Mouse (Mus musculus) erythroblast, adult 5-6 weeks (primary cell): ENCODE data around the gene Hist1h2bf. TPM values are rescaled to one million over a fixed set of nuclear protein-coding genes. Genes with fewer than 3 reads are reported as not detected.

Experiments used
- ATAC-seq: replicated peaks from 2 replicates; pipeline ENCODE4 v1.8.0; 2016; ENCODE audit warnings: moderate number of reproducible peaks, mild to moderate bottlenecking, moderate TSS enrichment, inconsistent platforms; ENCODE audit not compliant: poor library complexity, low FRiP score, severe bottlenecking
- total RNA-seq, 2 experiments: library from RNA; stranded (forward) in 1 of 2; stranded (reverse) in 1 of 2; fragments of 150-400 nt in 1 of 2; fragments of 200-764, 138-1000 nt in 1 of 2; gene quantifications; 2 replicates each; pipeline versions ENCODE4 v1.2.3 to v1.2.4; 2015 to 2017; ENCODE audit warnings: low replicate concordance in 2 of 2

Gene Hist1h2bf
- total RNA-seq, 2 experiments from 2014 or later = 222 to 407 TPM

DNA sequence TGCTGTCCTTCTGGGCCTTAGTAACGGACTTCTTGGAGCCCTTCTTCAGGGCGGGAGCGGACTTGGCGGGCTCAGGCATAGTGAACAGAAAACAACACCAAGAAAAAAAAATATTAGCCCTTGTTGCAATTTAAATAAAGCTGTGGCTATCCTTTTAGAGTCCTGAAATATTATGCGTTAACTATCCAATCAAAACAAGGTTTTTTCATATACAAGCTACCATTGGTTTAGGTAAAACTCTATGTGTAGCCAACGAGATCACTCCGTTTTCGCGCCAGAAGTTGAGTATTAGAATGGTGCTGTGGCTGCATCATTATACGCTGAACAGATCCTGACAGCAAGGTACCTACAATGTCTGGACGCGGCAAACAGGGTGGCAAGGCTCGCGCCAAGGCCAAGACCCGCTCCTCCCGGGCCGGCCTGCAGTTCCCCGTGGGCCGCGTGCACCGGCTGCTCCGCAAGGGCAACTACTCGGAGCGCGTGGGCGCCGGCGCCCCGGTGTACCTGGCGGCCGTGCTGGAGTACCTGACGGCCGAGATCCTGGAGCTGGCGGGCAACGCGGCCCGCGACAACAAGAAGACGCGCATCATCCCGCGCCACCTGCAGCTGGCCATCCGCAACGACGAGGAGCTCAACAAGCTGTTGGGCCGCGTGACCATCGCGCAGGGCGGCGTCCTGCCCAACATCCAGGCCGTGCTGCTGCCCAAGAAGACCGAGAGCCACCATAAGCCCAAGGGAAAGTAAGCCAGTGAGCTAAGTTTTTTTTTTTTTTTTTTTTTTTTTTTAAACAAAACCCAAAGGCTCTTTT, 40.2 kb downstream of the Hist1h2bf start, which contains the start of gene Hist1h2af:
Gene Hist1h2af, plus strand, starts transcription at position 347 of the 808 bp plus-strand sequence.
- peak; percentile 49 for ATAC-seq

DNA sequence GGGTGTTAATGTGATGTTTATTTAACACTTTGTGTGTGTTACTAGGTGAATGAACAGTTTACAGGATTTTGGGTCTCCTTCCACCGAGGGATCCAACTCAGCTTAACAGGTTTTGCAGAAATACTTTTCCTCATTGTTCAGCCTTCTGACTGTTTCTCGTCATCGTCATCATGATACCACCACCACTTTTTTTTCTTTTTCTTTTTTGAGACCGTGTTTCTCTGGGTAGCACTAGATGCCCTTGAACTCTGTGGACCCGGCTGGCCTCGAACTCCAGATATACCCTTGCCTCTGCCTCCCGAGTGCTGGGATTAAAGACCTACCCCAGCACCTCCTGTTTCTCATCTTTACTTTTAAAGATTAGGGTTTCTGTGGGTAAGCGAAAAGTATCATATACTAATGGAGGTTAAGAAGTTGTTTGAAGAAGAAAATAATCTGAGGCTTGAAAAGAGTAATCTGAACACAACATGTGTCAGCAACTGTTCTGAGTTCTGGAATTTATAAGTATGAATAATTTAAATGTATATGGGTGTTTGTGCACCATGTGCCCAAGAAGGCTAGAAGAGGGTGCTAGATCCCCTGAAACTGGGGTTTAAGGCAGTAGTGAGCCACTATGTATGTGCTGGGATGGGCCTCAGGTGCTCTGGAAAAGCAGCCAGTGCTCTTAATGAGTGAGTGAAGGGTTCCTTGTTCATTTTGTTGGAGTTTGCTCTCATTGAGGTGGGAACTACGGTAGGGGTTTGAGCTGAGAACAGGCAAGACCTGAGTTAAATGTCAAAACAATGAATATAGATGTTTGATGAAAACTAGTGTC, 41.5 kb downstream of the Hist1h2bf start:
- no peak for ATAC-seq

GRCm38 (mm10) chr13:23530901-23531875, 42.8 kb downstream of the Hist1h2bf start, which contains the start of gene Hist1h4h:
Gene Hist1h4h (plus strand): TSS chr13:23531050.
- peak; percentile 58 for ATAC-seq

DNA sequence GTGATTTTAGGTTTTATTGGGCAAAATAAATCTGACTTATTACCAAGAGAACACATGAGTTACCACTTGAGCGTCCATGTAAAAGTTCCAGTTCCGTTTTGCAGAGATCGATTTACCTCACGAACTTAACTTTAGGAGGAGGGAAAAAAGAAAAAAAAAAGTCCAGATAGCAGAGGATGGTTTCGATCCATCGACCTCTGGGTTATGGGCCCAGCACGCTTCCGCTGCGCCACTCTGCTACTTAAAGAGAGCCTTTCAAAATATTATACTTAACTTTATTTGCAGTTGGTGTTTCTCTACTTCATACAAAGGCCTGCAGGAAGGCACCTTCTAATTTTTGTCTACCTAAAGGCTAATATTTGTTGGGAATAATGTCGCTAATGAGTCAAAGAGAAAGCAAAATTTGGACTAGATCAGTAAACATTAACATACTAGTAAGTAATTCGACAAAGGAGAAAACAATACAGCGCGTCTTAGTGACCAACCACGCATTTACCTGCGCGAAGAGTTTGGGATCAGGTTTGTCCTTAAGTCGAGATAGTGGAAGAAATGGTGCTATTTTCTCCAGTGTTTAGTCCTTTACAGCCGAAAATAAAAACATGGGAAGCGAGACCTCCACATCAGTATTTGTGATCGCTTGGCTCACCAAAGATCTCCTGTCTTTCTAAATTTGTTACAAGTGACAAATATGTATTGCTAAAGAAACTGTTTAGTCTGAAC, 43.7 kb downstream of the Hist1h2bf start:
- no peak for ATAC-seq

- no peak for ATAC-seq
Measured at GRCm38 (mm10) chr13:23529480-23530165, 44.4 kb downstream of the Hist1h2bf start.

DNA sequence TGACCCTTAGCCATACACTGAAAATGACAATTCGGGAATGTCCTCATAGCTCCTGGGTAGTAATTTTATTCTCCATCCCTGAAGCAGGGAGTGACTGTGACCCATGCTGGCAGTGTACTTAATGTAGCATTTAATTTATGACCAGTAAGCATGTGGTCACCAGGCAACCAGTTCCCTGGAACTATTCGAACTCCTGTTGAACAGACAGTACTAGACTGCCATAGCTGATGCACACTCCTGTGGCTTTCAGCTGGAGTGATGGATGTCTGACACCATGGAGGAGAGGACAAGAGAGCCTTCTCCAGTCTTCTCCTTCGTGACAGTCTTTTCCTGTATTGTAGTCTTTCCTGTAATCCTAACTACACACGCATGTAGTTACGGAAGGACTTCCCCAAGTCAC, 45.0 kb downstream of the Hist1h2bf start:
- no peak for ATAC-seq

- ATAC-seq = peak; percentile 54
Measured at GRCm38 (mm10) chr13:23526312-23526711, 47.7 kb downstream of the Hist1h2bf start.

DNA sequence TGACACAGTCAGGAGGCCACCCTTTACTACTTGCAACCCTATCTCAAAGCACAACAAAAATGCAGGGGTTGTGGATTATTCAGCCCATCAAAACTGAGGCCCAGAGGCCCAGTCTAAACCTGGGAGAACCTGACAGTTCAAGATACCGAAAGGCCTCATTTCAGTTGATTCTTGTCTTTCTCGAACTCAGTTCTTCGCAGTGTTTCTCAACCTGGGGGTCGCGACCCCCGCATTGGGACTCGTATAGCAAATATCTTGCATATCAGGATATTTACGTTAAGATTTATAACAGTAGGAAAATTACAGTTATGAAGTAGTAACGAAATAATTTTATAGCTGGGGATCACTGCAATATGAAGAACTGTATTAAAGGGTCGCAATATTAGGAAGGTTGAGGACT, 48.1 kb downstream of the Hist1h2bf start:
- no peak for ATAC-seq

DNA sequence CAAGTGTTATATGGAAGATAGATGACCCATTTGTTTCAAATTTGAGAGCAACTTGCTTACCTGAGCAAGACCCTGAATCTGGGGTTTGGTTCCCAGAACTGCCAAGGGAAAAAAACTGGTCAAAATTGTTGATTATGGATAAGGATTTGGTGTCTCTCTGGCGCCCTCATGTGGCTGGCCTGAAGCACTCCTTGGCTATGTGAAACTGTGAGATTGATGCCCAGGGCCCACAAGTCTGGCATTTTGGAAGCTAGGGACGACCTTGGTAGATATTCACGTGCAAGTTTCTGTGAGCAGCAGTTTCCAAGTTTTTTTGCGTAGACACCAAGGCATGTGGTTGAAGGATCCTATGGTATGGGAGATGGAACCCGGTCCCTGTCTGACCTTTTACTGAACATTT, 49.3 kb downstream of the Hist1h2bf start:
- peak; percentile 73 for ATAC-seq

GRCm38 (mm10) chr13:23523976-23524375, 50.0 kb downstream of the Hist1h2bf start:
- ATAC-seq = no peak

Other genes with a start within 250 kb of the Hist1h2bf start
Only the 30 nearest of the 35 such genes appear.
- 1.7 and 1.9 TPM in 2 replicates for gene Abt1, start 150.3 kb downstream of the Hist1h2bf start, total RNA-seq (2015; ENCODE audit: low replicate concordance)
- gene Abt1, start 150.3 kb downstream of the Hist1h2bf start, total RNA-seq (2017; ENCODE audit: low replicate concordance) = 1.4 and 1.7 TPM in 2 replicates
- gene Btn1a1, start 108.3 kb downstream of the Hist1h2bf start, total RNA-seq (2015; ENCODE audit: low replicate concordance) = 4.2 and 4.4 TPM in 2 replicates
- 6.5 and 15.5 TPM in 2 replicates for gene Btn1a1, start 108.3 kb downstream of the Hist1h2bf start, total RNA-seq (2017; ENCODE audit: low replicate concordance)
- gene Btn2a2, start 85.3 kb downstream of the Hist1h2bf start, total RNA-seq (2015; ENCODE audit: low replicate concordance) = not detected in 2 replicates
- not detected in 2 replicates for gene Btn2a2, start 85.3 kb downstream of the Hist1h2bf start, total RNA-seq (2017; ENCODE audit: low replicate concordance)
- gene Hist1h4h, start 43.1 kb downstream of the Hist1h2bf start, total RNA-seq (2015; ENCODE audit: low replicate concordance) = 19.8 and 50.6 TPM in 2 replicates
- gene Hist1h4h, start 43.1 kb downstream of the Hist1h2bf start, total RNA-seq (2017; ENCODE audit: low replicate concordance) = 443 and 524 TPM in 2 replicates
- 20.7 and 32.7 TPM in 2 replicates for gene Hist1h2af, start 40.3 kb downstream of the Hist1h2bf start, total RNA-seq (2015; ENCODE audit: low replicate concordance)
- gene Hist1h2af, start 40.3 kb downstream of the Hist1h2bf start, total RNA-seq (2017; ENCODE audit: low replicate concordance) = 925 and 1,298 TPM in 2 replicates
- 74.4 and 97.2 TPM in 2 replicates for gene Hist1h3g, start 38.8 kb downstream of the Hist1h2bf start, total RNA-seq (2015; ENCODE audit: low replicate concordance)
- 54.5 and 131 TPM in 2 replicates for gene Hist1h3g, start 38.8 kb downstream of the Hist1h2bf start, total RNA-seq (2017; ENCODE audit: low replicate concordance)
- gene Hist1h2bh, start 30.8 kb downstream of the Hist1h2bf start, total RNA-seq (2015; ENCODE audit: low replicate concordance) = 13.4 and 18.2 TPM in 2 replicates
- gene Hist1h2bh, start 30.8 kb downstream of the Hist1h2bf start, total RNA-seq (2017; ENCODE audit: low replicate concordance) = 63.0 and 67.3 TPM in 2 replicates
- 12.7 and 21.7 TPM in 2 replicates for gene Hist1h3f, start 30.1 kb downstream of the Hist1h2bf start, total RNA-seq (2015; ENCODE audit: low replicate concordance)
- gene Hist1h3f, start 30.1 kb downstream of the Hist1h2bf start, total RNA-seq (2017; ENCODE audit: low replicate concordance) = 51.2 and 57.7 TPM in 2 replicates
- gene Hist1h4f, start 22.5 kb downstream of the Hist1h2bf start, total RNA-seq (2015; ENCODE audit: low replicate concordance) = 55.5 and 68.5 TPM in 2 replicates
- gene Hist1h4f, start 22.5 kb downstream of the Hist1h2bf start, total RNA-seq (2017; ENCODE audit: low replicate concordance) = 1,011 and 1,279 TPM in 2 replicates
- 14.6 and 16.7 TPM in 2 replicates for gene Hist1h1d, start 20.9 kb downstream of the Hist1h2bf start, total RNA-seq (2015; ENCODE audit: low replicate concordance)
- 170 and 238 TPM in 2 replicates for gene Hist1h1d, start 20.9 kb downstream of the Hist1h2bf start, total RNA-seq (2017; ENCODE audit: low replicate concordance)
- gene Hist1h3e, start 11.8 kb downstream of the Hist1h2bf start, total RNA-seq (2015; ENCODE audit: low replicate concordance) = 37.3 and 49.5 TPM in 2 replicates
- 84.7 and 92.0 TPM in 2 replicates for gene Hist1h3e, start 11.8 kb downstream of the Hist1h2bf start, total RNA-seq (2017; ENCODE audit: low replicate concordance)
- 1.7 TPM in 1 of 2 replicates, not detected in the other for gene Hist1h2ae, start 3.0 kb downstream of the Hist1h2bf start, total RNA-seq (2015; ENCODE audit: low replicate concordance)
- 122 and 175 TPM in 2 replicates for gene Hist1h2ae, start 3.0 kb downstream of the Hist1h2bf start, total RNA-seq (2017; ENCODE audit: low replicate concordance)
- 170 and 206 TPM in 2 replicates for gene Hist1h2bg, start 2.8 kb downstream of the Hist1h2bf start, total RNA-seq (2015; ENCODE audit: low replicate concordance)
- gene Hist1h2bg, start 2.8 kb downstream of the Hist1h2bf start, total RNA-seq (2017; ENCODE audit: low replicate concordance) = 470 and 670 TPM in 2 replicates
- not detected in 2 replicates for gene Hist1h2ad, start 185 bp upstream of the Hist1h2bf start, total RNA-seq (2015; ENCODE audit: low replicate concordance)
- gene Hist1h2ad, start 185 bp upstream of the Hist1h2bf start, total RNA-seq (2017; ENCODE audit: low replicate concordance) = 370 and 678 TPM in 2 replicates
- gene Hist1h3d, start 1.6 kb upstream of the Hist1h2bf start, total RNA-seq (2015; ENCODE audit: low replicate concordance) = 52.8 and 69.6 TPM in 2 replicates
- 50.4 and 63.8 TPM in 2 replicates for gene Hist1h3d, start 1.6 kb upstream of the Hist1h2bf start, total RNA-seq (2017; ENCODE audit: low replicate concordance)
- gene Hist1h4d, start 7.4 kb upstream of the Hist1h2bf start, total RNA-seq (2015; ENCODE audit: low replicate concordance) = 243 and 262 TPM in 2 replicates
- 403 and 449 TPM in 2 replicates for gene Hist1h4d, start 7.4 kb upstream of the Hist1h2bf start, total RNA-seq (2017; ENCODE audit: low replicate concordance)
- gene Hist1h2be, start 46.9 kb upstream of the Hist1h2bf start, total RNA-seq (2015; ENCODE audit: low replicate concordance) = 6.7 and 17.6 TPM in 2 replicates
- gene Hist1h2be, start 46.9 kb upstream of the Hist1h2bf start, total RNA-seq (2017; ENCODE audit: low replicate concordance) = 69.9 and 74.3 TPM in 2 replicates
- gene Hist1h1e, start 48.4 kb upstream of the Hist1h2bf start, total RNA-seq (2015; ENCODE audit: low replicate concordance) = 468 and 530 TPM in 2 replicates
- 717 and 954 TPM in 2 replicates for gene Hist1h1e, start 48.4 kb upstream of the Hist1h2bf start, total RNA-seq (2017; ENCODE audit: low replicate concordance)
- gene Hist1h2ac, start 109.8 kb upstream of the Hist1h2bf start, total RNA-seq (2015; ENCODE audit: low replicate concordance) = 5.6 and 12.3 TPM in 2 replicates
- gene Hist1h2ac, start 109.8 kb upstream of the Hist1h2bf start, total RNA-seq (2017; ENCODE audit: low replicate concordance) = 55.5 and 70.6 TPM in 2 replicates
- 44.9 and 49.2 TPM in 2 replicates for gene Hist1h2bc, start 110.0 kb upstream of the Hist1h2bf start, total RNA-seq (2015; ENCODE audit: low replicate concordance)
- gene Hist1h2bc, start 110.0 kb upstream of the Hist1h2bf start, total RNA-seq (2017; ENCODE audit: low replicate concordance) = 164 and 206 TPM in 2 replicates
- not detected in 2 replicates for gene Hist1h1t, start 121.6 kb upstream of the Hist1h2bf start, total RNA-seq (2015; ENCODE audit: low replicate concordance)
- gene Hist1h1t, start 121.6 kb upstream of the Hist1h2bf start, total RNA-seq (2017; ENCODE audit: low replicate concordance) = 1.9 and 2.0 TPM in 2 replicates
- gene Hist1h4c, start 124.3 kb upstream of the Hist1h2bf start, total RNA-seq (2015; ENCODE audit: low replicate concordance) = 59.8 and 77.5 TPM in 2 replicates
- gene Hist1h4c, start 124.3 kb upstream of the Hist1h2bf start, total RNA-seq (2017; ENCODE audit: low replicate concordance) = 249 and 402 TPM in 2 replicates
- 5.0 and 17.9 TPM in 2 replicates for gene Hfe, start 136.7 kb upstream of the Hist1h2bf start, total RNA-seq (2015; ENCODE audit: low replicate concordance)
- gene Hfe, start 136.7 kb upstream of the Hist1h2bf start, total RNA-seq (2017; ENCODE audit: low replicate concordance) = 2.0 and 4.5 TPM in 2 replicates
- gene Hist1h1c, start 164.6 kb upstream of the Hist1h2bf start, total RNA-seq (2015; ENCODE audit: low replicate concordance) = 188 and 215 TPM in 2 replicates
- 1,447 and 1,942 TPM in 2 replicates for gene Hist1h1c, start 164.6 kb upstream of the Hist1h2bf start, total RNA-seq (2017; ENCODE audit: low replicate concordance)
- gene Hist1h3c, start 171.4 kb upstream of the Hist1h2bf start, total RNA-seq (2015; ENCODE audit: low replicate concordance) = 41.1 and 59.8 TPM in 2 replicates
- gene Hist1h3c, start 171.4 kb upstream of the Hist1h2bf start, total RNA-seq (2017; ENCODE audit: low replicate concordance) = 178 and 330 TPM in 2 replicates
- gene Hist1h2bb, start 172.5 kb upstream of the Hist1h2bf start, total RNA-seq (2015; ENCODE audit: low replicate concordance) = 79.4 and 128 TPM in 2 replicates
- 1,415 and 1,638 TPM in 2 replicates for gene Hist1h2bb, start 172.5 kb upstream of the Hist1h2bf start, total RNA-seq (2017; ENCODE audit: low replicate concordance)
- gene Hist1h2ab, start 176.9 kb upstream of the Hist1h2bf start, total RNA-seq (2015; ENCODE audit: low replicate concordance) = 12.5 and 24.5 TPM in 2 replicates
- 1,181 and 1,326 TPM in 2 replicates for gene Hist1h2ab, start 176.9 kb upstream of the Hist1h2bf start, total RNA-seq (2017; ENCODE audit: low replicate concordance)
- 179 and 183 TPM in 2 replicates for gene Hist1h3b, start 178.1 kb upstream of the Hist1h2bf start, total RNA-seq (2015; ENCODE audit: low replicate concordance)
- gene Hist1h3b, start 178.1 kb upstream of the Hist1h2bf start, total RNA-seq (2017; ENCODE audit: low replicate concordance) = 251 and 270 TPM in 2 replicates
- gene Hist1h4b, start 182.8 kb upstream of the Hist1h2bf start, total RNA-seq (2015; ENCODE audit: low replicate concordance) = 50.5 and 52.2 TPM in 2 replicates
- gene Hist1h4b, start 182.8 kb upstream of the Hist1h2bf start, total RNA-seq (2017; ENCODE audit: low replicate concordance) = 150 and 446 TPM in 2 replicates
- gene Hist1h4a, start 187.0 kb upstream of the Hist1h2bf start, total RNA-seq (2015; ENCODE audit: low replicate concordance) = 15.4 and 15.7 TPM in 2 replicates
- 211 and 254 TPM in 2 replicates for gene Hist1h4a, start 187.0 kb upstream of the Hist1h2bf start, total RNA-seq (2017; ENCODE audit: low replicate concordance)